Mouse (Mus musculus) central nervous system, embryonic 14 days (tissue): ENCODE data around the gene Olig1. TPM values are rescaled to one million over a fixed set of nuclear protein-coding genes. Genes with fewer than 3 reads are reported as not detected.

ENCODE experiments used
- polyA plus RNA-seq: library from polyadenylated mRNA; depleted of rRNA; stranded (reverse); fragments of >200 nt; gene quantifications from 2 replicates; pipeline ENCODE4 v1.2.3, GENCODE M21; 2012; rRNA removed

Olig1 gene
- 28.7 and 34.1 TPM in 2 replicates for polyA plus RNA-seq

GRCm38 (mm10) chr16:91269468-91270211 lies at the start of gene Olig1:
Gene Olig1 (plus strand): TSS chr16:91269772.

GRCm38 (mm10) chr16:91225233-91226037 lies 44.1 kb upstream of the Olig1 start, which contains the start of gene Olig2:
Gene Olig2 (plus strand): TSS chr16:91225457.

Other genes with a start within 250 kb of the Olig1 start
- gene Paxbp1, start 225.2 kb upstream of the Olig1 start, polyA plus RNA-seq = 162 and 170 TPM in 2 replicates
- 0.45 and 0.54 TPM in 2 replicates for gene 4932438H23Rik, start 174.7 kb upstream of the Olig1 start, polyA plus RNA-seq
- 16.5 and 18.5 TPM in 2 replicates for gene Olig2, start 44.3 kb upstream of the Olig1 start, polyA plus RNA-seq
- 26.0 and 28.7 TPM in 2 replicates for gene Ifnar2, start 103.0 kb downstream of the Olig1 start, polyA plus RNA-seq
- gene Gm21970, start 121.9 kb downstream of the Olig1 start, polyA plus RNA-seq = not detected in 2 replicates
- gene Il10rb, start 136.4 kb downstream of the Olig1 start, polyA plus RNA-seq = 6.2 and 8.4 TPM in 2 replicates
- 44.4 and 44.8 TPM in 2 replicates for gene Ifnar1, start 215.5 kb downstream of the Olig1 start, polyA plus RNA-seq